Mouse (Mus musculus) cerebellum, adult 8-10 months (tissue): ENCODE measurements around the gene Gp1bb.

Source experiments
- DNase-seq: peaks from one replicate; pipeline ENCODE4 v3.0.0; 2022

Gp1bb gene

DNA sequence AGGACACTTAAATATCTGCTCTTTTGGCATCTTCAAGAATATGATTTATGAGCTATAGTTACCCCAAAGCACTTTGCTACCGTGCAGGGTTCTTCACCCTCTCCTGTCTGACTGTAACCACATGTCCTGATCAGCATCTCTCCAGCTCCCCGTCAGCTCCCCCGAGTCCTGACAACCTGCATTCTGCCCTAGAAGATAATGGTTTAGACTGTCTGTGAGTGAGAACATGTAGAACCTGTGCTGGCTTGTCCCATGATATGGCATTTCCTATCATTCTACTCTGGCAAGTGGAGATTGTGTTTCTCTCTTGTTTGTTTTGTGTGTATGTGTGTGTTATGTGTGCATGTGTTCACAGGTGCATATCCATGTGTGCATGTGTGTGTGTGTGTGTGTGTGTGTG is 24.2 kb downstream of the Gp1bb start:
- no peak for DNase-seq

DNA sequence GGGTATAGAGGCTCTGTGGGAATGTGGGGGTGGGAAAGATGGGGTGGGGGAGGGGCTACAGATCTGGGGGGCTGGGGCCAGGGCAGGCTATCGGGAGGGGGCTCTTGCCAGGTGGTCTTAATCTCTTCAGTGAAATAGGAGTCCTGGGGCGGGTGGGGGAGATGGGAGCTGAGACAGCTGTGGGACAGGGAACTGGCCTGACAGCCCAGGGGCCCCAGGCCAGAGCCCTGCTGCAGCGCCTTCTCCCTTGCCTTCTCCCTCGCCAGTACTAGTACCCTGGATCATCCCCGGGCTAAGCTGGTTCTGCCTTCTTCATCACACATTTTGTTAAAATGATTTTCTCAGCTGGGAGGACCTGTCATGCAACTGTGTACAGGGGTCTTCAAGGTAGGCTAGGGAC is 25.9 kb downstream of the Gp1bb start:
- no peak for DNase-seq

GRCm38 (mm10) chr16:18593930-18594329 is 28.3 kb downstream of the Gp1bb start:
- DNase-seq = no peak

- DNase-seq = no peak
Observed at GRCm38 (mm10) chr16:18591047-18592018, 30.9 kb downstream of the Gp1bb start.

GRCm38 (mm10) chr16:18589804-18590790 is 32.1 kb downstream of the Gp1bb start, which contains the start of gene Tbx1:
TSS of gene Tbx1 (minus strand) at chr16:18590671.
- DNase-seq = no peak

GRCm38 (mm10) chr16:18589080-18589621 is 33.1 kb downstream of the Gp1bb start:
- DNase-seq = no peak

DNA sequence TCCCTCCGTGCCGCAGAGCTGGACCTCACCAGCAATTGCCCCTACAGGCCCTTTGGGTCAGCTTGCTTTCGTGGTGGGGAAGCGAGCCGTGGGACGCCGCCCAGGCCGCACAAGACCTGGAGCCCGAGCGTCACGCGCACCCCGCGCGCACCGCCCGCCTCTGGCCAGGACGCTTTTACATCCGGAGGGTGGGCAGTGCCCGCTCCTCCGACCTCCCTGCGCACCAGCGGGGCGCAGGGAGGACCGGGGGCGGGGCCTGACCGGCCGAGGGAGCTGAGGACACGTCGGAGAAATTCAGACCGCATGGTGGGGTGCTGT is 33.5 kb downstream of the Gp1bb start:
- DNase-seq = no peak

DNA sequence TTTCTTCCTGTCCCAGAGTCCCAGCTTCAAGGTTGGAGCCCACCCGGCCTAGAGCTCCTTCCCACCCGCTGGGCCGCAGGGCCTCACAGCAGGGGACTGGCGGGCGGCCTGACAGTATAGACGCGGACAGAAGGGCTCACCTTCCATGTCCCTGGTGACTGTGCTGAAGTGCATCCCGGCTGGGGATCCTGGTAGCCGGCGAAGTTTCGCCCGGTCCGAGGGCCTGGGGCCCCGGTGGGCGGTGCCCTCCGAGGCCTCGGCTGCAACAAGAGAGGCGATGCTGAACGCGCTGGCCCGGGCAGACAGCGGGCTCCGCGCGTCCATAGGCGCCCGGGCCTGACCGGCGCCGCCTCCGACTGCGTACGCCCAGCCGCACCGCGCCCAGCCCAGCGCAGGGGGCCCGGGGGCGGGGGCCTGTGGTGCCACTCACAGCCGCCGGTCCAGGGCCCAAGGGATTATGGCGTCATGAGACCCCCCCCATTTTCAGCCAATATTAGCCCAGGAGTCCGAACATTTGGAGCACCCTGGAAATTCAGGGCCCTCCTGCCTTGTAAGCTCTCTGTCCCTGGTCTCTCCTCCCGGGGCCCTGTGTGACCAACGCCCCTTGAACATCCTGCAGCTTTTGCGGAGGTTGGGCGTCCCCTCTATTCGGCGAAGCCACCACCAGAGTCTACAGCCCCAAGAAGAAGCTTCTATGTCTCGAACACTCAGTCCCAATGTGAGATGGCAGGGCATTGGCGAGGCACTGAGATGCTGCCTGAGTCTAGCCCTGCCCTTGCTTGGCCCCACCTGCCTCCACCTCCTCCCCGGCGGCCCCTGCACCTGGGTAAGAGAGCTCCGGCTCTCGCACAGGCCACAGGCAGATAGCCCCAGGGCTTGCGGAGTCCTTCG is 34.1 kb downstream of the Gp1bb start:
- DNase-seq = no peak

DNA sequence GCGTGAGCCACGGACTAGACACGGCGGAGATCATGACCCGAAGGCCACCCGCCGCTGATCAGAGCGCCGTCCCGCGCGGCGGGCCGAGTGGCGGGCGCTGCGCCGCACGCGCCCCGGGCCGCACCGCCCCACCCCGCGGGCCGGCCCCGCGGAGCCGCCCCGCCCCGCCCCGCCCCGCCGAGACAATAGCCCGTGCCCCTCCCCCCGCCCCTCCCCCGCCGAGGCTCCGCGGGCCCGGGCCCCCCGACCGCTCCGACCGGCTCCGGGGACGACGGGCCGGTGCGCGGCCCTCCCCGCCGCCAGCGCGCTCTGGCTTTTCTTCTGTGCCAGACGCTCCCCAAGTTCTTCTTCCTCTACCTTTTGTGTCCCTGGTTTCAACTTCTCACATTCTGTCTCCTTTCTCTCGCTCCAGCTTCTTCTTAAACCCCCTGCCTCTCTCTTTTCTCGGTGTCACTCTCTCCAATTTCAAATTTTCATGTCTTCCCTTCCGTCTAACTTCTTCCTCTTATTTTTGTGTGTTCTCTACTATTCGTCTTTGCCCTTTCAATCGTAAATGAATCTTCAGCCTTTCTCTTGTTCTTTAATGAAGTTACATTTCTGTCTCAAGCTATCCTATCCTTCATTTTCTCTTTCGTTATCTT is 35.2 kb downstream of the Gp1bb start:
- DNase-seq = no peak

DNA sequence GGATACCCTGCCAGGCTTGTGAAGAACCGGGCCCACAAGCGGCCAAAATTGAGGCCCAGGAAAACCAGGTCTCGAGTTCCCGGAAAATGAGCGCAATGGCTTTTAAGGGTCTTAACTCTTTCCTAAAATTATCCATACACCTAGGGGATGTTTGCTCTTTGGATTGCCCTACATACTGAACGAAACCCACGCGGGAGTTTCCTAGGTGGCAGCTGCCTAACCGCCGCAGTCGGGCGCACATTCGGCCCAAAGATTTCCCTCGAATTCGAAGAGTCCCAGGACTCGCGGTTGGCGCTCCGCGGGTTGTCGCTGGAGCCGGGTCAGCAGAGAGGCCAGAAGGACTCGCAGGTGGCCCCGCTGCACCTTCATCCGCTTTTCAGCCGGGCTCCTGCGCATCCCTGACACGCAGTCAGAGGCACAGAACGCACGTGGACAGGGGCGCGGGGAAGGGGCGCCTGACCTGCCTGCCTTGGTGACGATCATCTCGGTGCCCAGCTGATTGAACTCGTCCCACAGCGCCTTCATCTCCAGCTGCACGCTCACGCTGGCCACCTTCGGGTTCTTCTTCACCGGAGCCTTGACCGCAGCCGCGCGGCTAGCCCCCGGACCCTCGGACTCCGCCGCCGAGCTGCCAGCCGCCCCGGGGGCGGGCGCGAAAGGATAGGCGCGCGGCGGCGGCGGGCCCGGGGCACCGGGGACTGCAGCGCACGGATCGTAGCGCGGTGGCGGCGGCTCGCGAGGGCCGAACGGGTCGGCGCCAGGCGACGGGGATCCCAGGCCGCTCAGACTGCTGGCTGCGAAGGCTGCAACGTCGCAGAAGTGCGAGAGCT is 35.9 kb downstream of the Gp1bb start:
- DNase-seq = no peak

- DNase-seq = no peak
Observed at GRCm38 (mm10) chr16:18585676-18586075, 36.5 kb downstream of the Gp1bb start.

- no peak for DNase-seq
Observed at GRCm38 (mm10) chr16:18584901-18585510, 37.2 kb downstream of the Gp1bb start.

DNA sequence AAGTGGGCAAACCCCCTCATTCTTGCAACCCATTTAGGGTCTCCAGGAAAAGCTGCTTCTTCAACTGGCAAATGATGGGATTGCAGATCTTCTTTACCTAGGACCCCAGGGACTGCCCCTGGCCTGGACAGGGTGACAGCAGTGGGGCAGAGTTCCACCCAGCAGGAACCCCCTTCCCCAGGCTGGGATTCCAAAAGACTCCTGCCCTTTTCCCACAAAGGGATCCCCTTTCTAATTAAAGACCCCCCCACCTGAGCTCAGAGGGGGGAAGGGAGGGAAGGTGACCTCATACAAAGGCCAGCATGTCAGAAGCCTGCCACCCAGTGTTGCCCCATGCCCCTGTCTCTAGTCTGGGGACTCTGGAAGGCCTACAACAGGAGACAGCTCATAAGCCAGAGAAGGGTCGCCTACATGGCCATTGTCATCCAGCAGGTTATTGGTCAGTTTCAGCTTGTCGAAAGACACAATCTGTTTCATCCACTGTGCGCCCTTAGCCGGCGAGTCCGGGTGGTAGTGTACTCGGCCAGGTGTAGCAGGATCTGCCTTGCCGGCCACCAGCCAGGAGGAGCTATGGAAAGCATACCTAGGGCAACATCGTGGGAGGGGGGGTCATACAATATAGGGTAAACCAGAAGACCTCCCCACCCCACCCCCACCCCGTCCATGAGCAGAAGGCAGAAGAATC is 38.4 kb downstream of the Gp1bb start:
- DNase-seq = no peak

GRCm38 (mm10) chr16:18583169-18583568 is 39.0 kb downstream of the Gp1bb start:
- DNase-seq = no peak

DNA sequence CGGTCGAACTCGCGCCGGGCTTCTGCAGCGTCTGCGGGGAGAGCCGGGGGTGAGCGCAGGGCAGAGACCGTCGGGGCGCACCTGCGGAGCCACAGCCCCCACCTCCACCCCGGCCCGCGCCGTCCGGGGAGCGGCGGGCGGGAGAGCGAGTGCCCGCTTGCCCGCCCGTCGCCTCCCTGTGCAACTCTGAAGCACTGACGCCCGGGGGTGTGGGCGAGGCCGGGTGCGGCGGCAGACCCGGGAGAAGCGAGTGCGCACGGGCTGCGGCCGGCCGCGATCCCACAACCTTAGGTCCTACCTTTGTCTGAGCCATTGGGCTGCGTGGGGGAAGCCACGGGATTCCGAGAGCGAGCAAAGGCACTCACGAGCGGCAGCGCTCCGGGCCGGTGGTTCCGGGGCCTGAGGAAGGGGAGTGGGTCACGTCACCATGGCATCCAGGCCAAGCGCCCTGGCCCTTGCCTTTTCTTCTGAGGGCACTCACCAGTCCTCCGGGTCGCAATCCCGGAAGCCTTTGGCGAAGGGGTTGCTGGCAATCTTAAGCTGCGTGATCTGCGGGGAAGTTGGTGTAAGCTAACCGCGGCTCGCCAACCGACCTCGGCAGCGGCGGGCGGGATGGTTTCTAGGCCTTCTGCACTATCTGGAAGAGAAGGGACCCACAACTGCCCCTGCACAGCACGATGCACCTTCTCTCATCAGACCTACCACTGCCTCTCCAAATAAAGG is 39.6 kb downstream of the Gp1bb start:
- no peak for DNase-seq

DNA sequence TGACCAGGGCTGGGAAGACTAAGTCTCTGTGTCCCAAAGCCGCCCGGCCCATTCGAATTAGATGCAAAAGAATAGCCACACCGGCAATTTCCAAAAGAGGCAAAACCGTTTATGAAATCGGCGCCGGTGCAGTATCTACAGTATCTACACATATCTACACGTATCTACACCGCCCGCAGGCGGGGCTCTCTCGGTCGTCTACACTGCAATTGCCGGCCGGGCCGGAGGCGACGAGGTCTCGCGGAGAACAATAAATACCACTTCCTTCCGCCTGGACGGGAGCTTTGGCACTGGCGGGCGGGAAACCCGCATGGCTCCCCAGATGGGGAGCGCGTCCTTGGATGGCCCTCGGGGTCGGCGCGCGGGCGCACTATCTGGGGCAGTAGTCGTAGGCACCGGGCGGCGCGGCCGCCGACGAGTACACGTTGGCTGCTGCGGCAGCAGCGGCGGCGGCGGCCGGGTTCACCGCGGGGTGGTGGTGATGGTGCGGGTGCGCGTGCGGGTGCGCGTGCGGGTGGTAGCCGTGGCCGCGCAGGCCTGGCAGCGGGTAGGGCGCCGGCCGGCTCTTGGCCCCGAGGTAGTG is 40.5 kb downstream of the Gp1bb start:
- no peak for DNase-seq

- no peak for DNase-seq
Observed at GRCm38 (mm10) chr16:18581050-18581622, 41.1 kb downstream of the Gp1bb start.

GRCm38 (mm10) chr16:18580389-18580788 is 41.8 kb downstream of the Gp1bb start:
- DNase-seq = no peak
